15 mouse cellular contexts compared by ENCODE assay signal in the genomic region with DNA sequence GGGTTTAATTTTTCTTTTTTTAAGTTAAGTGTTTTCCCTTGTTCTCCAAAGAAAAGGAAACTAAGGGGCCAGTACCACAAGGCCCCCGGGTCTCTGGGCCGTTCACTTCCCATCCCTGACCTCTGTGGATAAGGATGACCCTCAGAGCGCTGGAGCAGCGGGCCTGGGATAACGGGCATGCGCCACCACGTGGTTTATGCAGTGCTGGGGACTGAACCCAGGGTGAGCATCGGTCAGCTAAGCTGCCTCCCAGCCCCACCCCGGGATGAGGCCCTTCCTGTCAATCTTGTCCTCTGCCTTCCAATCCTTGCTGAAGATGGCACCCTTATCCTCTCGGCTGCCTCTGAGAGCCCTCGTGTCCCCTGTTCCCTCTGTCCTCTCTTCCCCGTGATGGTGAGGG. TPM values are rescaled to one million over a fixed set of nuclear protein-coding genes. Genes with fewer than 3 reads are reported as not detected.
DNase-seq lines count a peak whose midpoint lies in the region; ATAC-seq and TF ChIP-seq lines count a peak whose summit lies in the region.
"Had no signal": no experiment of that assay in that cellular context is flagged by ENCODE, and none has a peak within 500 bp of the region (broad histone marks: within the 10 kb centered on the region; RNA-seq: fewer than 3 reads in every experiment).

No protein-coding gene starts in this region.

- H3K4me3 ChIP-seq in hindbrain, embryonic 13.5 days, result no peak overlapping the region
- H3K4me3 ChIP-seq in hindbrain, embryonic 16.5 days (ENCODE audit: low read length), result no peak overlapping the region
- H3K4me3 ChIP-seq in thymus, adult 2 months (ENCODE audit: control insufficient read depth, insufficient read depth, low read length), result no peak overlapping the region
- no peak overlapping the region for H3K4me3 ChIP-seq in neural tube, embryonic 14.5 days (ENCODE audit: low read depth, low read length)
- H3K4me3 ChIP-seq: embryonic facial prominence, embryonic 12.5 days; liver, embryonic 12.5 days had no signal

- no peak for TF ChIP-seq CTCF in thymus, adult 2 months (IDR thresholded peaks at IDR 0.05; ENCODE audit: borderline replicate concordance, control insufficient read depth, extremely low read depth, insufficient read depth, low read length, poor library complexity)

- ATAC-seq in hindbrain, embryonic 13.5 days (ENCODE audit: low FRiP score), result no peak
- ATAC-seq in hindbrain, embryonic 16.5 days, result no peak
- ATAC-seq in neural tube, embryonic 14.5 days (ENCODE audit: low read depth), result no peak
- ATAC-seq: intestine, embryonic 16.5 days; liver, embryonic 12.5 days had no signal

- no peak overlapping the region for H3K4me2 ChIP-seq in hindbrain, embryonic 13.5 days
- H3K4me2 ChIP-seq in hindbrain, embryonic 16.5 days (ENCODE audit: low read length), result no peak overlapping the region
- no peak overlapping the region for H3K4me2 ChIP-seq in neural tube, embryonic 14.5 days (ENCODE audit: low read depth, low read length)
- H3K4me2 ChIP-seq: embryonic facial prominence, embryonic 12.5 days; liver, embryonic 12.5 days had no signal

- H3K9me3 ChIP-seq in hindbrain, embryonic 13.5 days, result no peaks in the 10 kb centered on the region
- H3K9me3 ChIP-seq in hindbrain, embryonic 16.5 days (ENCODE audit: control insufficient read depth, low read length), result no peaks in the 10 kb centered on the region
- no peaks in the 10 kb centered on the region for H3K9me3 ChIP-seq in neural tube, embryonic 14.5 days (ENCODE audit: control insufficient read depth, low read length)
- H3K9me3 ChIP-seq: embryonic facial prominence, embryonic 12.5 days; liver, embryonic 12.5 days had no signal

- H3K4me1 ChIP-seq in hindbrain, embryonic 13.5 days (replicated peaks), result peaks cover 89% of the 10 kb centered on the region
- peaks cover 43% of the 10 kb centered on the region for H3K4me1 ChIP-seq in hindbrain, embryonic 16.5 days (ENCODE audit: control insufficient read depth, insufficient read depth, low read depth, low read length)
- peaks cover 97% of the 10 kb centered on the region for H3K4me1 ChIP-seq in thymus, adult 2 months (replicated peaks; ENCODE audit: control insufficient read depth, insufficient read depth, low read length)
- peaks cover 30% of the 10 kb centered on the region; the same call in 1 of the 2 replicates for H3K4me1 ChIP-seq in neural tube, embryonic 14.5 days (ENCODE audit: control insufficient read depth, insufficient read depth, low read length)

- peak overlapping the region; percentile 43; the same call in 1 of the 2 replicates for H3K9ac ChIP-seq in hindbrain, embryonic 13.5 days
- no peak overlapping the region for H3K9ac ChIP-seq in hindbrain, embryonic 16.5 days (ENCODE audit: low read depth, low read length)
- H3K9ac ChIP-seq in neural tube, embryonic 14.5 days (replicated peaks; ENCODE audit: low read depth, low read length), result 0 out of 2 replicates have a peak overlapping the region, but pooled peaks have one; percentile 16
- H3K9ac ChIP-seq: embryonic facial prominence, embryonic 12.5 days; liver, embryonic 12.5 days had no signal

- peaks cover 39% of the 10 kb centered on the region for H3K27me3 ChIP-seq in hindbrain, embryonic 13.5 days
- H3K27me3 ChIP-seq in hindbrain, embryonic 16.5 days (replicated peaks; ENCODE audit: control insufficient read depth, insufficient read depth, low read length), result 0 out of 2 replicates have a peak, but pooled peaks cover 3% of the 10 kb centered on the region
- H3K27me3 ChIP-seq in thymus, adult 2 months (ENCODE audit: control insufficient read depth, insufficient read depth, low read length), result no peaks in the 10 kb centered on the region
- H3K27me3 ChIP-seq in neural tube, embryonic 14.5 days (ENCODE audit: control insufficient read depth, insufficient read depth, low read length), result no peaks in the 10 kb centered on the region; the same call in 1 of the 2 replicates

- 0 out of 2 replicates have a peak overlapping the region, but pooled peaks have one; percentile 73 for H3K27ac ChIP-seq in hindbrain, embryonic 13.5 days
- H3K27ac ChIP-seq in hindbrain, embryonic 16.5 days (ENCODE audit: low read depth, low read length), result no peak overlapping the region
- H3K27ac ChIP-seq in thymus, adult 2 months (ENCODE audit: control insufficient read depth, insufficient read depth, low read length), result peak overlapping the region; percentile 94
- H3K27ac ChIP-seq in neural tube, embryonic 14.5 days (ENCODE audit: low read depth, low read length), result no peak overlapping the region
- H3K27ac ChIP-seq: embryonic facial prominence, embryonic 12.5 days; liver, embryonic 12.5 days had no signal

- no peak for TF ChIP-seq POLR2A in thymus, adult 2 months (IDR thresholded peaks at IDR 0.05; ENCODE audit: control insufficient read depth, extremely low read depth, insufficient read depth, low read length, poor library complexity)

- peak; percentile 50 to 59 for DNase-seq in cerebellum, postnatal 10 days
- no peak for DNase-seq in cerebellum, adult 9-10 months
- no peak for DNase-seq in thymus, adult 2 months
- DNase-seq in thymus, postnatal 10 days (ENCODE audit: low spot score in 2 of 2), result no peak
- no peak for DNase-seq in ovary, postnatal 10 days (ENCODE audit: low spot score)
- DNase-seq: adrenal gland, postnatal 25 days; gastrocnemius, postnatal 10 days; heart, postnatal 36 days; kidney, postnatal 10 days had no signal

- 25% methylated on average over 12 of the region's 12 CpGs for WGBS in hindbrain, embryonic 13.5 days
- 35% methylated on average over 12 of the region's 12 CpGs for WGBS in hindbrain, embryonic 16.5 days
- 89% methylated on average over 12 of the region's 12 CpGs for WGBS in thymus, adult 2 months
- 32% methylated on average over 12 of the region's 12 CpGs for WGBS in neural tube, embryonic 14.5 days

- H3K36me3 ChIP-seq in hindbrain, embryonic 13.5 days, result no peaks in the 10 kb centered on the region
- H3K36me3 ChIP-seq in hindbrain, embryonic 16.5 days (ENCODE audit: control insufficient read depth, insufficient read depth, low read length), result no peaks in the 10 kb centered on the region
- H3K36me3 ChIP-seq in thymus, adult 2 months (ENCODE audit: control insufficient read depth, insufficient read depth, low read length), result no peaks in the 10 kb centered on the region
- no peaks in the 10 kb centered on the region for H3K36me3 ChIP-seq in neural tube, embryonic 14.5 days (ENCODE audit: control insufficient read depth, insufficient read depth, low read length)
- H3K36me3 ChIP-seq: embryonic facial prominence, embryonic 12.5 days; liver, embryonic 12.5 days had no signal

RNA-seq across cellular contexts. Expression of a gene that starts 39.4 kb away (rescaled TPM):
- polyA plus RNA-seq in hindbrain, embryonic 13.5 days (2015; fragmentation: Nextera tagmentation; extraction: Ambion mirVana), result 0.22 TPM in 2 replicates
- polyA plus RNA-seq in hindbrain, embryonic 16.5 days (2015; fragmentation: Nextera tagmentation; extraction: Ambion mirVana), result 0.60 and 0.72 TPM in 2 replicates
- 6.5 and 7.1 TPM in 2 replicates for polyA plus RNA-seq in thymus, adult 2 months (2012; rRNA removed)
- 0.24 and 0.45 TPM in 2 replicates for polyA plus RNA-seq in neural tube, embryonic 14.5 days (2014; fragmentation: Nextera tagmentation; extraction: Ambion mirVana)

RNA-seq across cellular contexts. Expression of a gene that starts 40.0 kb away (rescaled TPM):
- 21.5 and 22.0 TPM in 2 replicates for polyA plus RNA-seq in hindbrain, embryonic 13.5 days (2015; fragmentation: Nextera tagmentation; extraction: Ambion mirVana)
- 20.9 and 24.6 TPM in 2 replicates for polyA plus RNA-seq in hindbrain, embryonic 16.5 days (2015; fragmentation: Nextera tagmentation; extraction: Ambion mirVana)
- polyA plus RNA-seq in thymus, adult 2 months (2012; rRNA removed), result 9.8 and 11.8 TPM in 2 replicates
- 19.1 and 19.9 TPM in 2 replicates for polyA plus RNA-seq in neural tube, embryonic 14.5 days (2014; fragmentation: Nextera tagmentation; extraction: Ambion mirVana)

RNA-seq across cellular contexts. Expression of a gene that starts 40.4 kb away (rescaled TPM):
- 11.2 and 12.1 TPM in 2 replicates for polyA plus RNA-seq in hindbrain, embryonic 13.5 days (2015; fragmentation: Nextera tagmentation; extraction: Ambion mirVana)
- 12.3 and 13.1 TPM in 2 replicates for polyA plus RNA-seq in hindbrain, embryonic 16.5 days (2015; fragmentation: Nextera tagmentation; extraction: Ambion mirVana)
- 24.1 and 26.8 TPM in 2 replicates for polyA plus RNA-seq in thymus, adult 2 months (2012; rRNA removed)
- polyA plus RNA-seq in neural tube, embryonic 14.5 days (2014; fragmentation: Nextera tagmentation; extraction: Ambion mirVana), result 8.9 and 10.8 TPM in 2 replicates

RNA-seq across cellular contexts. Expression of a gene that starts 49.2 kb away (rescaled TPM):
- polyA plus RNA-seq in hindbrain, embryonic 13.5 days (2015; fragmentation: Nextera tagmentation; extraction: Ambion mirVana), result 18.1 and 20.8 TPM in 2 replicates
- 21.2 and 22.5 TPM in 2 replicates for polyA plus RNA-seq in hindbrain, embryonic 16.5 days (2015; fragmentation: Nextera tagmentation; extraction: Ambion mirVana)
- 31.8 and 36.3 TPM in 2 replicates for polyA plus RNA-seq in thymus, adult 2 months (2012; rRNA removed)
- 12.5 and 14.6 TPM in 2 replicates for polyA plus RNA-seq in neural tube, embryonic 14.5 days (2014; fragmentation: Nextera tagmentation; extraction: Ambion mirVana)

Comparison
In these comparisons a context has a peak if more than half of its experiments do, and no peak if none do; other contexts are left out.
1. DNase-seq: peak in cerebellum, postnatal 10 days (2 of 2); none in cerebellum, adult 9-10 months (single experiment), thymus, adult 2 months (single experiment), thymus, postnatal 10 days (0 of 2) and ovary, postnatal 10 days (single experiment).
2. H3K27ac ChIP-seq: peak in hindbrain, embryonic 13.5 days (single experiment) and thymus, adult 2 months (single experiment); none in hindbrain, embryonic 16.5 days (single experiment) and neural tube, embryonic 14.5 days (single experiment).